Mouse (Mus musculus) midbrain, embryonic 13.5 days (tissue): ENCODE measurements around the gene Ywhae. TPM values are rescaled to one million over a fixed set of nuclear protein-coding genes. Genes with fewer than 3 reads are reported as not detected.

Experiments used
- ATAC-seq: fragments of 200-750 bp; cut with Nextera tagmentation; 2 replicates; pipeline ENCODE4 v1.8.0; 2017; ENCODE audit warnings: mild to moderate bottlenecking, moderate TSS enrichment, moderate library complexity
- H3K27ac ChIP-seq: fragments of 300-500 bp; sonication (generic); 2 replicates; pipeline ENCODE4 v1.5.1; 2015; ENCODE audit warnings: inconsistent platforms, mild to moderate bottlenecking, moderate library complexity
- H3K27me3 ChIP-seq: fragments of 300-500 bp; sonication (generic); 2 replicates; pipeline ENCODE4 v1.6.1; 2015; ENCODE audit warnings: mild to moderate bottlenecking, inconsistent platforms
- H3K36me3 ChIP-seq: fragments of 300-500 bp; sonication (generic); 2 replicates; pipeline ENCODE4 v1.6.1; 2015; ENCODE audit warnings: mild to moderate bottlenecking, inconsistent platforms
- H3K4me1 ChIP-seq: fragments of 300-500 bp; sonication (generic); replicated peaks from 2 replicates; pipeline ENCODE4 v1.6.1; 2015; ENCODE audit warnings: inconsistent platforms
- H3K4me2 ChIP-seq: fragments of 300-500 bp; sonication (generic); replicated peaks from 2 replicates; pipeline ENCODE4 v1.6.1; 2015; ENCODE audit warnings: moderate library complexity, mild to moderate bottlenecking, inconsistent platforms
- H3K4me3 ChIP-seq: fragments of 300-500 bp; sonication (generic); replicated peaks from 2 replicates; pipeline ENCODE4 v1.5.1; 2015; ENCODE audit warnings: mild to moderate bottlenecking, inconsistent platforms
- H3K9ac ChIP-seq: fragments of 300-500 bp; sonication (generic); replicated peaks from 2 replicates; pipeline ENCODE4 v1.6.1; 2015; ENCODE audit warnings: mild to moderate bottlenecking, inconsistent platforms
- H3K9me3 ChIP-seq: fragments of 300-500 bp; sonication (generic); 2 replicates; pipeline ENCODE4 v1.6.1; 2016; ENCODE audit warnings: mild to moderate bottlenecking, inconsistent platforms
- WGBS: fragments of 180-500 bp; shearing (Covaris S2); methylation state at CpG from one replicate; pipeline ENCODE4 v1.1.7; 2015; 5-methylcytosine and 5-hydroxymethylcytosine counted together
- polyA plus RNA-seq: library from polyadenylated mRNA; unstranded; fragments of >200 nt; fragmentation: Nextera tagmentation; extraction: Ambion mirVana; gene quantifications from 2 replicates; pipeline ENCODE4 v1.2.1, GENCODE M21; 2015

Gene Ywhae
- polyA plus RNA-seq, 1 experiment from 2014 or later = 1,420 TPM

GRCm38 (mm10) chr11:75801369-75801768 lies 68.7 kb downstream of the Ywhae start:
- Histone ChIP-seq H3K9ac (no peak overlapping the region), H3K9me3 (no peaks in the 10 kb centered on the region), H3K27ac (no peak overlapping the region), H3K4me2 (no peak overlapping the region), H3K4me3 (no peak overlapping the region), H3K27me3 (peaks cover 23% of the 10 kb centered on the region), H3K36me3 (no peaks in the 10 kb centered on the region), H3K4me1 (peaks cover 4% of the 10 kb centered on the region; the same call in 1 of the 2 replicates)
- ATAC-seq = no peak
- 84% methylated on average over 4 of the region's 4 CpGs for WGBS

- WGBS = 85% methylated on average over 7 of the region's 7 CpGs
- no peak for ATAC-seq
- no peak overlapping the region for H3K4me3 ChIP-seq
Observed at GRCm38 (mm10) chr11:75801771-75802550, 69.3 kb downstream of the Ywhae start.

GRCm38 (mm10) chr11:75807486-75807885 lies 74.8 kb downstream of the Ywhae start:
- 43% methylated on average over 5 of the region's 5 CpGs for WGBS
- H3K4me2 ChIP-seq = no peak overlapping the region
- H3K9me3 ChIP-seq = no peaks in the 10 kb centered on the region
- H3K9ac ChIP-seq = no peak overlapping the region
- H3K27me3 ChIP-seq = no peaks in the 10 kb centered on the region
- H3K4me1 ChIP-seq = peaks cover 5% of the 10 kb centered on the region
- ATAC-seq = no peak
- no peaks in the 10 kb centered on the region for H3K36me3 ChIP-seq
- H3K4me3 ChIP-seq = no peak overlapping the region
- no peak overlapping the region for H3K27ac ChIP-seq

More at GRCm38 (mm10) chr11:75801771-75802550, 69.3 kb downstream of the Ywhae start:
- Histone ChIP-seq H3K4me2 (no peak overlapping the region), H3K9ac (no peak overlapping the region), H3K9me3 (no peaks in the 10 kb centered on the region), H3K4me1 (no peaks in the 10 kb centered on the region), H3K27ac (no peak overlapping the region), H3K36me3 (no peaks in the 10 kb centered on the region), H3K27me3 (peaks cover 17% of the 10 kb centered on the region)

GRCm38 (mm10) chr11:75810526-75810925 lies 77.9 kb downstream of the Ywhae start:
- ATAC-seq = no peak
- Histone ChIP-seq H3K9me3 (no peaks in the 10 kb centered on the region), H3K36me3 (no peaks in the 10 kb centered on the region), H3K27me3 (no peaks in the 10 kb centered on the region), H3K27ac (no peak overlapping the region), H3K4me3 (no peak overlapping the region), H3K4me1 (peaks cover 5% of the 10 kb centered on the region), H3K4me2 (no peak overlapping the region), H3K9ac (no peak overlapping the region)
- 93% methylated on average over 3 of the region's 3 CpGs for WGBS

GRCm38 (mm10) chr11:75811900-75812299 lies 79.2 kb downstream of the Ywhae start:
- Histone ChIP-seq H3K36me3 (no peaks in the 10 kb centered on the region), H3K9ac (no peak overlapping the region; the same call in 1 of the 2 replicates), H3K27ac (no peak overlapping the region), H3K4me1 (peaks cover 5% of the 10 kb centered on the region), H3K27me3 (no peaks in the 10 kb centered on the region), H3K9me3 (no peaks in the 10 kb centered on the region), H3K4me2 (no peak overlapping the region), H3K4me3 (no peak overlapping the region)
- WGBS = 60% methylated on average over 3 of the region's 3 CpGs
- no peak for ATAC-seq

- H3K27ac ChIP-seq = no peak overlapping the region
- no peak for ATAC-seq
- H3K4me3 ChIP-seq = no peak overlapping the region
- whole genome bisulfite sequencing = 66% methylated on average over 10 of the region's 10 CpGs
- H3K4me1 ChIP-seq = peaks cover 5% of the 10 kb centered on the region
- no peaks in the 10 kb centered on the region for H3K36me3 ChIP-seq
- no peaks in the 10 kb centered on the region for H3K27me3 ChIP-seq
- no peak overlapping the region for H3K4me2 ChIP-seq
- H3K9ac ChIP-seq = no peak overlapping the region
- no peaks in the 10 kb centered on the region for H3K9me3 ChIP-seq
Observed at GRCm38 (mm10) chr11:75813085-75813484, 80.4 kb downstream of the Ywhae start.

Other genes starting within 250 kb of the Ywhae start
- 58.2 and 61.8 TPM in 2 replicates for gene Prpf8, start 246.1 kb upstream of the Ywhae start, polyA plus RNA-seq
- 0.97 and 1.2 TPM in 2 replicates for gene Rilp, start 222.8 kb upstream of the Ywhae start, polyA plus RNA-seq
- 3.4 and 3.5 TPM in 2 replicates for gene Scarf1, start 219.3 kb upstream of the Ywhae start, polyA plus RNA-seq
- gene Slc43a2, start 201.2 kb upstream of the Ywhae start, polyA plus RNA-seq = 16.4 and 17.3 TPM in 2 replicates
- gene Pitpna, start 144.8 kb upstream of the Ywhae start, polyA plus RNA-seq = 77.8 and 99.2 TPM in 2 replicates
- gene Inpp5k, start 101.9 kb upstream of the Ywhae start, polyA plus RNA-seq = 41.9 and 43.4 TPM in 2 replicates
- 6.5 and 7.6 TPM in 2 replicates for gene Myo1c, start 82.4 kb upstream of the Ywhae start, polyA plus RNA-seq
- gene Crk, start 53.6 kb upstream of the Ywhae start, polyA plus RNA-seq = 129 and 130 TPM in 2 replicates
- gene Doc2b, start 63.2 kb downstream of the Ywhae start, polyA plus RNA-seq = 1.0 and 1.1 TPM in 2 replicates
- gene Rph3al, start 205.6 kb downstream of the Ywhae start, polyA plus RNA-seq = 1.9 and 2.4 TPM in 2 replicates